Mouse (Mus musculus): ENCODE measurements around the gene Lrrc4. TPM values are rescaled to one million over a fixed set of nuclear protein-coding genes. Genes with fewer than 3 reads are reported as not detected.
A peak's percentile ranks its signal among the peaks of the same experiment; 100 is the strongest.

Lrrc4 gene
- polyA plus RNA-seq, 1 experiment from 2014 or later = 0.85 TPM

DNA sequence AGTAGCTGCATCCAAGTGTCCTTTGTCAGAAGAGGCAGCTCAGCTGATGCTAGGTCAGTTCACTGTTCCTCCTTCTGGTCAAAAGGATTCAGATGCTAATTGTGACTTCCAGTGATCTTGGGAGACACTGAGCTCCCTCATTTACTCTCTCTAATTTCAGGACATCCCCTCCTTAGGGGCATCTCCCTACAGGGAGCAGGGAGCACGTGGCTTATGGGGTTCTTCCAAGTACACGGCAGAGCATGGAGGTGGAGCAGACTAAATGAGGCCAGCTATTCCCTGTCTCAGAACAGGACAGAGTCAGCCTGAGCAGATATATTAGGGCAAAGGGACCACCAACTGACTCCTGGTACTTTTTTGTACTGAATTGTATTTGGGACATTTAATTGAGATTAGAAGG is 28.9 kb upstream of the Lrrc4 start:
- ATAC-seq (replicated peaks; ENCODE audit: low FRiP score, low TSS enrichment, low read depth) = no peak
- Histone ChIP-seq H3K4me3 (ENCODE audit: low read depth, low read length) (no peak overlapping the region), H3K36me3 (ENCODE audit: control insufficient read depth, insufficient read depth, low read length) (no peaks in the 10 kb centered on the region), H3K27ac (ENCODE audit: low read depth) (no peak overlapping the region), H3K9ac (ENCODE audit: low read length) (no peak overlapping the region), H3K27me3 (replicated peaks; ENCODE audit: control insufficient read depth, insufficient read depth, low read length) (no peaks in the 10 kb centered on the region), H3K9me3 (ENCODE audit: control insufficient read depth, low read length) (no peaks in the 10 kb centered on the region), H3K4me1 (replicated peaks; ENCODE audit: control insufficient read depth, insufficient read depth, low read length) (peaks cover 27% of the 10 kb centered on the region; the same call in 1 of the 2 replicates), H3K4me2 (ENCODE audit: low read length) (no peak overlapping the region)
- DNase-seq (ENCODE audit: low spot score) = no peak
- 55% methylated on average over 2 of the region's 2 CpGs for WGBS

DNA sequence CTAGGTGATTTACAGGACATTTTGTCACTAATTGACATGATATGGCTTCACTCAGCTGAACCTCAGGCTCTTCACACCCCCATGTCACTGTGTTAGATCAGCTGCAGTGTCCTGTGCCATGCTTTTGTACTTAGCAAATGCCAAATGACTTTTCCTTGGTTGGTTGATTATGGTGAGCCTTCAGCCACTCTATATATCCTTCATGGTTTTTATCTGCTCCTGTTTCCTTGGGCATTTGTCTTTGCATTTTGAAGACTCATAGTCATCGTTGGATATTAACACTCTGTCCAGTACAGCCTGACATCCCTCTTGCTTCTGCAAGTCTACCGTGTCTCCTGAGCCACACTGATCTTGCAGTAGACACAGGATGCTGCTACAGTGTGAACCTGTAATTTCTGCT is 27.5 kb upstream of the Lrrc4 start:
- 87% methylated on average over 2 of the region's 2 CpGs for WGBS
- H3K27ac ChIP-seq (ENCODE audit: low read depth) = no peak overlapping the region
- H3K4me3 ChIP-seq (ENCODE audit: low read depth, low read length) = no peak overlapping the region
- ATAC-seq (replicated peaks; ENCODE audit: low FRiP score, low TSS enrichment, low read depth) (no peak), DNase-seq (ENCODE audit: low spot score) (no peak)
- H3K4me2 ChIP-seq (ENCODE audit: low read length) = no peak overlapping the region
- no peaks in the 10 kb centered on the region for H3K9me3 ChIP-seq (ENCODE audit: control insufficient read depth, low read length)
- peaks cover 23% of the 10 kb centered on the region for H3K4me1 ChIP-seq (replicated peaks; ENCODE audit: control insufficient read depth, insufficient read depth, low read length)
- no peaks in the 10 kb centered on the region for H3K27me3 ChIP-seq (replicated peaks; ENCODE audit: control insufficient read depth, insufficient read depth, low read length)
- no peak overlapping the region for H3K9ac ChIP-seq (ENCODE audit: low read length)
- H3K36me3 ChIP-seq (ENCODE audit: control insufficient read depth, insufficient read depth, low read length) = no peaks in the 10 kb centered on the region

GRCm38 (mm10) chr6:28857198-28858180 is 25.9 kb upstream of the Lrrc4 start:
- no peak overlapping the region for H3K9ac ChIP-seq (ENCODE audit: low read length)
- ATAC-seq (replicated peaks; ENCODE audit: low FRiP score, low TSS enrichment, low read depth) = no peak
- 0 out of 2 replicates have a peak overlapping the region, but pooled peaks have one; percentile 27 for H3K27ac ChIP-seq (ENCODE audit: low read depth)
- 56% methylated on average over 2 of the region's 2 CpGs for WGBS
- H3K4me1 ChIP-seq (replicated peaks; ENCODE audit: control insufficient read depth, insufficient read depth, low read length) = peaks cover 33% of the 10 kb centered on the region
- no peaks in the 10 kb centered on the region for H3K27me3 ChIP-seq (replicated peaks; ENCODE audit: control insufficient read depth, insufficient read depth, low read length)
- no peak for DNase-seq (ENCODE audit: low spot score)
- no peak overlapping the region for H3K4me3 ChIP-seq (ENCODE audit: low read depth, low read length)
- H3K4me2 ChIP-seq (ENCODE audit: low read length) = no peak overlapping the region
- no peaks in the 10 kb centered on the region for H3K36me3 ChIP-seq (ENCODE audit: control insufficient read depth, insufficient read depth, low read length)
- H3K9me3 ChIP-seq (ENCODE audit: control insufficient read depth, low read length) = no peaks in the 10 kb centered on the region

- Histone ChIP-seq H3K27me3 (replicated peaks; ENCODE audit: control insufficient read depth, insufficient read depth, low read length) (no peaks in the 10 kb centered on the region), H3K4me2 (ENCODE audit: low read length) (no peak overlapping the region), H3K4me3 (ENCODE audit: low read depth, low read length) (no peak overlapping the region), H3K9ac (ENCODE audit: low read length) (no peak overlapping the region), H3K4me1 (replicated peaks; ENCODE audit: control insufficient read depth, insufficient read depth, low read length) (peaks cover 31% of the 10 kb centered on the region), H3K27ac (ENCODE audit: low read depth) (no peak overlapping the region), H3K36me3 (ENCODE audit: control insufficient read depth, insufficient read depth, low read length) (no peaks in the 10 kb centered on the region), H3K9me3 (ENCODE audit: control insufficient read depth, low read length) (no peaks in the 10 kb centered on the region)
- no peak for DNase-seq (ENCODE audit: low spot score)
- 70% methylated on average over 4 of the region's 4 CpGs for WGBS
- ATAC-seq (replicated peaks; ENCODE audit: low FRiP score, low TSS enrichment, low read depth) = no peak
Measured at GRCm38 (mm10) chr6:28856789-28857188, 25.2 kb upstream of the Lrrc4 start.

DNA sequence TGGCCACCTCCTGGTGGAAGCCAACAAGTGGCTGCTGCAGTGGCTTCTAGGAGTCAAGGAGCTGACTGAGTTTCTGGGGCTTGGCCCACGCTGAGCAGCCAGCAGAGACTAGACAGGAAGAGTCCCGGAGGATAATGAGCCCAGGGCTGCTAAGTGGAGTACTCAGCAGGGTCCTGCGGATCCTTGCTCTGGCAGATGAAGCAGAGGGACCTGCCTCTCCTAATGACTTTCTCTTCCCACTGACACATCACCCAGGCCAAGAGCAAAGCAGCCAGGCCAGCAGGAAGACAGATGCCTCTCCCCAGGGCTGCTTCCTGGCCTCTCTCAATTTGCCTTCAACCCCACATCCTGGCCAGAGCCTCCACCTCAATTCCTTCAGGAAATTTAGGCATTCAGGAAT is 23.9 kb upstream of the Lrrc4 start:
- no peaks in the 10 kb centered on the region for H3K9me3 ChIP-seq (ENCODE audit: control insufficient read depth, low read length)
- H3K4me3 ChIP-seq (ENCODE audit: low read depth, low read length) = no peak overlapping the region
- H3K4me2 ChIP-seq (ENCODE audit: low read length) = no peak overlapping the region
- DNase-seq (ENCODE audit: low spot score) = no peak
- ATAC-seq (replicated peaks; ENCODE audit: low FRiP score, low TSS enrichment, low read depth) = no peak
- peaks cover 31% of the 10 kb centered on the region for H3K4me1 ChIP-seq (replicated peaks; ENCODE audit: control insufficient read depth, insufficient read depth, low read length)
- no peak overlapping the region for H3K9ac ChIP-seq (ENCODE audit: low read length)
- no peaks in the 10 kb centered on the region for H3K36me3 ChIP-seq (ENCODE audit: control insufficient read depth, insufficient read depth, low read length)
- no peak overlapping the region for H3K27ac ChIP-seq (ENCODE audit: low read depth)
- no peaks in the 10 kb centered on the region for H3K27me3 ChIP-seq (replicated peaks; ENCODE audit: control insufficient read depth, insufficient read depth, low read length)
- 28% methylated on average over 3 of the region's 3 CpGs for WGBS

DNA sequence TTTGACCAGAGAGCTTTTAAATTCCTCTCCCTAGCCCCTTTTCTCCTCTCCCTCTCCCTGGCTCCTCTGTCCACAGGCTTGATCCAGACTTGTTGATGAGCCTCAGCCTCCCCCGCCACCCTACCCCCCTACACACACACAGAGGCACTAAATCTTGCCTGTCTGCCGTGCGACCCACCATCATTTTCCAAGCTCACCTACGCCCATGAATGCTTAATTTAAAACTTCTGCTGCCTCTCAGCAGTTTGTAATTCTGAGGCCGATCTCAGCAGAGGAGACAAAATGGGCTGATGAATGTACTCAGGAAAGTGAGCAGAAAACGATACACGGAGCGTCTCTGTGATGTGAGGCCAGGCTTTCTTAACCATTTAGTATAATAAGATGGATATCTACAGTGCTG is 23.1 kb upstream of the Lrrc4 start:
- Histone ChIP-seq H3K4me3 (ENCODE audit: low read depth, low read length) (no peak overlapping the region), H3K9ac (ENCODE audit: low read length) (no peak overlapping the region), H3K27ac (ENCODE audit: low read depth) (no peak overlapping the region), H3K9me3 (ENCODE audit: control insufficient read depth, low read length) (no peaks in the 10 kb centered on the region), H3K27me3 (replicated peaks; ENCODE audit: control insufficient read depth, insufficient read depth, low read length) (no peaks in the 10 kb centered on the region), H3K4me1 (replicated peaks; ENCODE audit: control insufficient read depth, insufficient read depth, low read length) (peaks cover 31% of the 10 kb centered on the region), H3K4me2 (ENCODE audit: low read length) (no peak overlapping the region), H3K36me3 (ENCODE audit: control insufficient read depth, insufficient read depth, low read length) (no peaks in the 10 kb centered on the region)
- no peak for ATAC-seq (replicated peaks; ENCODE audit: low FRiP score, low TSS enrichment, low read depth)
- 29% methylated on average over 8 of the region's 8 CpGs for whole genome bisulfite sequencing
- DNase-seq (ENCODE audit: low spot score) = no peak

GRCm38 (mm10) chr6:28853654-28854053 is 22.1 kb upstream of the Lrrc4 start:
- H3K36me3 ChIP-seq (ENCODE audit: control insufficient read depth, insufficient read depth, low read length) = no peaks in the 10 kb centered on the region
- H3K27me3 ChIP-seq (replicated peaks; ENCODE audit: control insufficient read depth, insufficient read depth, low read length) = no peaks in the 10 kb centered on the region
- no peak overlapping the region for H3K4me2 ChIP-seq (ENCODE audit: low read length)
- no peak for DNase-seq (ENCODE audit: low spot score)
- H3K27ac ChIP-seq (ENCODE audit: low read depth) = no peak overlapping the region
- no peak overlapping the region for H3K4me3 ChIP-seq (ENCODE audit: low read depth, low read length)
- H3K4me1 ChIP-seq (replicated peaks; ENCODE audit: control insufficient read depth, insufficient read depth, low read length) = peaks cover 35% of the 10 kb centered on the region
- H3K9ac ChIP-seq (ENCODE audit: low read length) = 0 out of 2 replicates have a peak overlapping the region, but pooled peaks have one; percentile 7
- 27% methylated on average over 2 of the region's 2 CpGs for WGBS
- ATAC-seq (replicated peaks; ENCODE audit: low FRiP score, low TSS enrichment, low read depth) = no peak
- no peaks in the 10 kb centered on the region for H3K9me3 ChIP-seq (ENCODE audit: control insufficient read depth, low read length)

- no peak overlapping the region for H3K27ac ChIP-seq (ENCODE audit: low read depth)
- no peaks in the 10 kb centered on the region for H3K36me3 ChIP-seq (ENCODE audit: control insufficient read depth, insufficient read depth, low read length)
- 38% methylated on average over 3 of the region's 3 CpGs for WGBS
- H3K9ac ChIP-seq (ENCODE audit: low read length) = 0 out of 2 replicates have a peak overlapping the region, but pooled peaks have one; percentile 7
- H3K4me2 ChIP-seq (ENCODE audit: low read length) = no peak overlapping the region
- DNase-seq (ENCODE audit: low spot score) = no peak
- peaks cover 37% of the 10 kb centered on the region for H3K4me1 ChIP-seq (replicated peaks; ENCODE audit: control insufficient read depth, insufficient read depth, low read length)
- no peaks in the 10 kb centered on the region for H3K27me3 ChIP-seq (replicated peaks; ENCODE audit: control insufficient read depth, insufficient read depth, low read length)
- H3K4me3 ChIP-seq (ENCODE audit: low read depth, low read length) = no peak overlapping the region
- no peak for ATAC-seq (replicated peaks; ENCODE audit: low FRiP score, low TSS enrichment, low read depth)
- no peaks in the 10 kb centered on the region for H3K9me3 ChIP-seq (ENCODE audit: control insufficient read depth, low read length)
Measured at GRCm38 (mm10) chr6:28853164-28853563, 21.6 kb upstream of the Lrrc4 start.

- Histone ChIP-seq H3K27ac (ENCODE audit: low read depth) (no peak overlapping the region), H3K4me3 (ENCODE audit: low read depth, low read length) (no peak overlapping the region), H3K9me3 (ENCODE audit: control insufficient read depth, low read length) (no peaks in the 10 kb centered on the region), H3K9ac (ENCODE audit: low read length) (no peak overlapping the region), H3K27me3 (replicated peaks; ENCODE audit: control insufficient read depth, insufficient read depth, low read length) (no peaks in the 10 kb centered on the region), H3K4me2 (ENCODE audit: low read length) (no peak overlapping the region), H3K36me3 (ENCODE audit: control insufficient read depth, insufficient read depth, low read length) (no peaks in the 10 kb centered on the region), H3K4me1 (replicated peaks; ENCODE audit: control insufficient read depth, insufficient read depth, low read length) (peaks cover 34% of the 10 kb centered on the region)
- DNase-seq (ENCODE audit: low spot score) (no peak), ATAC-seq (replicated peaks; ENCODE audit: low FRiP score, low TSS enrichment, low read depth) (no peak)
- 66% methylated on average over 7 of the region's 7 CpGs for WGBS
Measured at GRCm38 (mm10) chr6:28852342-28852741, 20.8 kb upstream of the Lrrc4 start.
